Comparison of ENCODE assay signal across 8 mouse cellular contexts in the genomic region with DNA sequence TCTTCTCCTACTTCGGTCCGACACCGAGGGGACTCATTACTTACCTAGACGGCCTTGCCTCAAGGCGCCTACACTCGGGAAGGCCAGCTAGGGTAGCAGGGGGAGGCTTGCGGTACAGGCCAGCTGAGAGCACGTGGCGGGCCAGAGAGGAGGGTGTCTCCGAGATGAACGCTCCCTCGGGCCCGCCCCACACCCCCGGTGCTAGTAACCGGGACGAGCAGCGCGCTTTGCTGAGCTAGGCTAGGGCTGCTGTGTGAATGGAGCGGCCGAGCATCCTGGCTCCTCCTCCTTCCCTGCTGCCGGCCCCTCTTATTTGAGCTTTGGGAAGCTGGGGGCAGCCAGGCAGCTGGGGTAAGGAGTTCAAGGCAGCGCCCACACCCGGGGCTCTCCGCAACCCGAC. TPM values are rescaled to one million over a fixed set of nuclear protein-coding genes. Genes with fewer than 3 reads are reported as not detected.
DNase-seq lines count a peak whose midpoint lies in the region; ATAC-seq and TF ChIP-seq lines count a peak whose summit lies in the region.

Gene Wt1 (plus strand): TSS at position 251 of the 400 bp plus-strand sequence.

- peak within 1 kb of the TSS; percentile 42 for H3K4me3 ChIP-seq in spleen, adult 2 months (ENCODE audit: extremely low read depth, insufficient read depth, insufficient read length)
- peak within 1 kb of the TSS; percentile 47 for H3K4me3 ChIP-seq in heart, embryonic 11.5 days (ENCODE audit: low read depth, low read length)
- peak within 1 kb of the TSS; percentile 80 for H3K4me3 ChIP-seq in kidney, embryonic 14.5 days (ENCODE audit: low read length)
- H3K4me3 ChIP-seq in cerebellum, adult 2 months (replicated peaks; ENCODE audit: insufficient read depth, low read depth, low read length): no peak within 1 kb of the TSS

- peak in 1 of 2 experiments; percentile 12 for DNase-seq in spleen, adult 2 months (ENCODE audit: low read depth in 1 of 2, low spot score in 2 of 2)
- no peak for DNase-seq in spleen, postnatal 14 days (ENCODE audit: low spot score in 2 of 2)
- peak; percentile 68 for DNase-seq in mesoderm, embryonic 11.5 days (ENCODE audit: low read depth, low spot score)
- no peak for DNase-seq in thymus, postnatal 10 days (ENCODE audit: low spot score in 2 of 2)
- DNase-seq in cerebellum, adult 2 months: no peak
- DNase-seq in layer of hippocampus, postnatal 14 days (ENCODE audit: low spot score in 2 of 2): no peak

- H3K9ac ChIP-seq in heart, embryonic 11.5 days (ENCODE audit: low read depth, low read length): peak within 1 kb of the TSS; percentile 46
- H3K9ac ChIP-seq in kidney, embryonic 14.5 days (ENCODE audit: low read depth, low read length): peak within 1 kb of the TSS; percentile 97

- H3K27me3 ChIP-seq in spleen, adult 2 months (ENCODE audit: control insufficient read depth, insufficient read depth, low read length): peaks cover 39% of the 10 kb centered on the region
- peaks cover 91% of the 10 kb centered on the region for H3K27me3 ChIP-seq in heart, embryonic 11.5 days (ENCODE audit: control insufficient read depth, insufficient read depth, low read length)
- peaks cover 21% of the 10 kb centered on the region; the same call in 1 of the 2 replicates for H3K27me3 ChIP-seq in kidney, embryonic 14.5 days (ENCODE audit: control insufficient read depth, insufficient read depth, low read length)
- peaks cover 29% of the 10 kb centered on the region; the same call in 1 of the 2 replicates for H3K27me3 ChIP-seq in cerebellum, adult 2 months (ENCODE audit: control insufficient read depth, insufficient read depth, low read length)

- TF ChIP-seq CTCF in spleen, adult 2 months (IDR thresholded peaks at IDR 0.05; ENCODE audit: extremely low read depth, insufficient read depth, insufficient read length, insufficient replicate concordance): no peak
- TF ChIP-seq CTCF in cerebellum, adult 2 months (IDR thresholded peaks at IDR 0.05; ENCODE audit: borderline replicate concordance, insufficient read depth, low read depth, low read length): no peak

- no peak for TF ChIP-seq POLR2A in spleen, adult 2 months (IDR thresholded peaks at IDR 0.05; ENCODE audit: low read depth, low read length)
- no peak for TF ChIP-seq POLR2A in cerebellum, adult 2 months (IDR thresholded peaks at IDR 0.05; ENCODE audit: borderline replicate concordance, insufficient read depth, low read length)

- H3K36me3 ChIP-seq in spleen, adult 2 months (ENCODE audit: control insufficient read depth, insufficient read depth, low read length): no peaks in the 10 kb centered on the region
- no peaks in the 10 kb centered on the region for H3K36me3 ChIP-seq in heart, embryonic 11.5 days (ENCODE audit: control insufficient read depth, insufficient read depth, low read length)
- H3K36me3 ChIP-seq in kidney, embryonic 14.5 days (ENCODE audit: control insufficient read depth, insufficient read depth, low read length): no peaks in the 10 kb centered on the region

- WGBS in spleen, adult 2 months: 5% methylated on average over 25 of the region's 25 CpGs
- under 1% methylated on average over 25 of the region's 25 CpGs for WGBS in heart, embryonic 11.5 days (ENCODE audit: insufficient replicate concordance)
- under 1% methylated on average over 25 of the region's 25 CpGs for WGBS in kidney, embryonic 14.5 days
- WGBS in cerebellum, adult 2 months: 2% methylated on average over 22 of the region's 25 CpGs

- ATAC-seq in heart, embryonic 11.5 days (replicated peaks; ENCODE audit: insufficient number of reproducible peaks, low FRiP score, low TSS enrichment): peak; percentile 64
- ATAC-seq in kidney, embryonic 14.5 days (ENCODE audit: low FRiP score, low TSS enrichment): peak; percentile 91

- H3K27ac ChIP-seq in spleen, adult 2 months (ENCODE audit: insufficient read depth, low read length): peak within 1 kb of the TSS; percentile 50
- H3K27ac ChIP-seq in heart, embryonic 11.5 days (ENCODE audit: low read depth, low read length): peak within 1 kb of the TSS; percentile 46; the same call in 1 of the 2 replicates
- peak within 1 kb of the TSS; percentile 95 for H3K27ac ChIP-seq in kidney, embryonic 14.5 days (ENCODE audit: low read depth, low read length)
- no peak within 1 kb of the TSS for H3K27ac ChIP-seq in cerebellum, adult 2 months (ENCODE audit: insufficient read depth, low read length)

- peak within 1 kb of the TSS; percentile 55 for H3K4me2 ChIP-seq in heart, embryonic 11.5 days
- H3K4me2 ChIP-seq in kidney, embryonic 14.5 days (replicated peaks; ENCODE audit: low read depth, low read length): peak within 1 kb of the TSS; percentile 59

- no peaks in the 10 kb centered on the region for H3K9me3 ChIP-seq in heart, embryonic 11.5 days (replicated peaks; ENCODE audit: control insufficient read depth, low read length)
- H3K9me3 ChIP-seq in kidney, embryonic 14.5 days (ENCODE audit: control insufficient read depth, low read length): no peaks in the 10 kb centered on the region

- no peaks in the 10 kb centered on the region for H3K4me1 ChIP-seq in spleen, adult 2 months (ENCODE audit: control insufficient read depth, insufficient read depth, insufficient read length)
- peaks cover 19% of the 10 kb centered on the region for H3K4me1 ChIP-seq in heart, embryonic 11.5 days (ENCODE audit: control insufficient read depth, insufficient read depth, low read length)
- peaks cover 15% of the 10 kb centered on the region; the same call in 1 of the 2 replicates for H3K4me1 ChIP-seq in kidney, embryonic 14.5 days (ENCODE audit: control insufficient read depth, insufficient read depth, low read length)
- no peaks in the 10 kb centered on the region; the same call in 1 of the 2 replicates for H3K4me1 ChIP-seq in cerebellum, adult 2 months (ENCODE audit: control insufficient read depth, insufficient read depth, low read length)

RNA-seq across cellular contexts. Expression of gene Wt1, which starts in this region (rescaled TPM):
- polyA plus RNA-seq in spleen, adult 2 months (2012; rRNA removed): 18.5 and 30.7 TPM in 2 replicates
- 32.9 and 37.5 TPM in 2 replicates for polyA plus RNA-seq in heart, embryonic 11.5 days (2014; fragmentation: Nextera tagmentation; extraction: Ambion mirVana)
- 108 and 164 TPM in 2 replicates for polyA plus RNA-seq in kidney, embryonic 14.5 days (2014; fragmentation: Nextera tagmentation; extraction: Ambion mirVana)
- polyA plus RNA-seq in cerebellum, adult 2 months (2012; rRNA removed): 0.08 TPM in 1 of 2 replicates, not detected in the other
- total RNA-seq in layer of hippocampus, postnatal 14 days (2021): under 1 TPM in 1 of 2 experiments, not detected in 1; 0.24 TPM

Comparison
In these comparisons a context has a peak if more than half of its experiments do, and no peak if none do; other contexts are left out.
1. RNA of gene Wt1 (polyA plus RNA-seq): 108 to 164 TPM in kidney, embryonic 14.5 days, 32.9 to 37.5 TPM in heart, embryonic 11.5 days and 18.5 to 30.7 TPM in spleen, adult 2 months; 0.08 TPM in cerebellum, adult 2 months; every median in the first group is over 10 times any median in the second.